Mouse (Mus musculus): Measurements from ENCODE around the gene Rpf2. TPM values are rescaled to one million over a fixed set of nuclear protein-coding genes. Genes with fewer than 3 reads are reported as not detected.

The Rpf2 gene
- total and polyA plus RNA-seq, 3 experiments: 92.8 to 122 TPM; not detected in 1

DNA sequence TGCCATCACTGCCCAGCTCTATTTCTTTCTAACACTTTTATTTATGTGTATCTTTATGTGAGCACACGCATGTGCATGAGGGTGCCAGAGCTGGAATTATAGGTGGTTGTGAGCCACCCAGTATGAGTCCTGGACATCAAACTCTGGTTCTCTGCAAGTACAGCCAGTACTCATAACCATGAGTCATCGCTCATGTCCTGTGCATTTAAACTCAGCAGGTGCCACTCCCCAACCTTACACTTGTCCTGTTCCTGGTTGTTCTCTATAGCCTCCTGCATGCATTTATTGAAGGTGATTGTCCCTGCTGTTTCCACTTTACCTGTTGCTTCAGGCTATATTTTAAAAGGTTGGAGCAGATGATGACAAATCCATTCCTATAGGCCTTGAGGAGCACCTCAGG, 34.7 kb upstream of the Rpf2 start:
- Histone ChIP-seq H3K79me2 (ENCODE audit: control insufficient read depth, insufficient read depth, low read length, poor library complexity) (no peaks in the 10 kb centered on the region), H3K4me3 (ENCODE audit: control insufficient read depth in 1 of 2, insufficient read depth in 1 of 2, low read depth in 2 of 2, low read length in 2 of 2) (no peak overlapping the region), H3K27me3 (ENCODE audit: control insufficient read depth in 1 of 2, insufficient read depth in 2 of 2, low read length in 2 of 2) (no peaks in the 10 kb centered on the region), H3K9ac (ENCODE audit: control insufficient read depth, low read depth, low read length, poor library complexity, severe bottlenecking) (no peak overlapping the region), H3K36me3 (ENCODE audit: control insufficient read depth in 1 of 2, insufficient read depth in 2 of 2, low read length in 2 of 2) (no peaks in the 10 kb centered on the region; a peak in 1 of 4 replicates), H3K27ac (ENCODE audit: control insufficient read depth, low read depth, low read length) (no peak overlapping the region), H3K9me3 (replicated peaks; ENCODE audit: insufficient read depth, low read length) (no peaks in the 10 kb centered on the region), H3K4me1 (ENCODE audit: control insufficient read depth in 1 of 2, insufficient read depth in 2 of 2, low read length in 2 of 2) (peaks cover 0 to 2% of the 10 kb centered on the region in 2 experiments; a peak in 2 of 4 replicates)
- DNase-seq (ENCODE audit: low read depth, low spot score): no peak
- TF ChIP-seq GATA1 (IDR thresholded peaks at IDR 0.05; ENCODE audit: low read depth, low read length): no peak
- no peak for TF ChIP-seq RAD21 (IDR thresholded peaks at IDR 0.05; ENCODE audit: low read depth, low read length)
- TF ChIP-seq ZKSCAN1 (IDR thresholded peaks at IDR 0.05; ENCODE audit: low read depth, low read length): no peak
- no peak for TF ChIP-seq POLR2AphosphoS2 (IDR thresholded peaks at IDR 0.05; ENCODE audit: low read length)
- TF ChIP-seq ZNF384 (IDR thresholded peaks at IDR 0.05; ENCODE audit: low read depth, low read length): no peak
- TF ChIP-seq BHLHE40 (IDR thresholded peaks at IDR 0.05; ENCODE audit: borderline replicate concordance, low read depth, low read length): no peak

DNA sequence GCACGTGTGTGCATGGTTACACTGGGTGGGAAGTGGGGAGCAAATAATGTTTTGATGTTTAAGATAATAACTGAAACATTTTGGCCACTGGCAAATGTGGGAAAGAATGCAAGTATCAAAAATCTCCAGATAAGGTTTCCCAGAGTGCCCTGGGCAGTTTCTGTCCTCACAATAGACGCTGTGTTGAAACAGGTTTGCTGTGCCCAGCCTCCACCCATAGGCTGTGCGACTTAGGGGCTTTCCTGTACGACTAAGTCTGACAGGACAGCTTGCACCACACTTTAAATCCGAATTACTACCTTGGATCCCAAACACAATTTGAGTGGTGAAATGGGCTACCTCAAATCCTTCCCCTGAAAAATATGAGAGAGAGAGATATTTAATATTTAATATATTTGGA, 31.5 kb upstream of the Rpf2 start:
- no peak for TF ChIP-seq MEF2A (IDR thresholded peaks at IDR 0.05; ENCODE audit: extremely low read depth, insufficient replicate concordance, low read depth, low read length, poor library complexity, severe bottlenecking)
- no peak for TF ChIP-seq KAT2A (conservative IDR thresholded peaks at IDR 0.05; ENCODE audit: low read depth, low read length)
- TF ChIP-seq ETS1 (IDR thresholded peaks at IDR 0.05; ENCODE audit: low read depth, low read length): no peak
- no peak for TF ChIP-seq MAZ (IDR thresholded peaks at IDR 0.05; ENCODE audit: low read depth, low read length)
- TF ChIP-seq RAD21 (IDR thresholded peaks at IDR 0.05; ENCODE audit: low read depth, low read length): no peak
- TF ChIP-seq NELFE (IDR thresholded peaks at IDR 0.05; ENCODE audit: low read depth, low read length): no peak
- TF ChIP-seq UBTF (IDR thresholded peaks at IDR 0.05; ENCODE audit: borderline replicate concordance, insufficient read depth, low read depth, low read length): no peak
- no peak for TF ChIP-seq TBP (IDR thresholded peaks at IDR 0.05; ENCODE audit: low read depth, low read length)
- no peak for TF ChIP-seq CTCF (IDR thresholded peaks at IDR 0.05 in 2 of 3, conservative IDR thresholded peaks at IDR 0.05 in 1 of 3; ENCODE audit: control insufficient read depth in 1 of 3, insufficient read depth in 1 of 3, low read depth in 2 of 3, low read length in 3 of 3, poor library complexity in 1 of 3, severe bottlenecking in 1 of 3)
- peaks cover 0 to 17% of the 10 kb centered on the region in 2 experiments; a peak in 2 of 4 replicates for H3K36me3 ChIP-seq (ENCODE audit: control insufficient read depth in 1 of 2, insufficient read depth in 2 of 2, low read length in 2 of 2)
- H3K4me1 ChIP-seq (ENCODE audit: control insufficient read depth in 1 of 2, insufficient read depth in 2 of 2, low read length in 2 of 2): peaks cover 9 to 26% of the 10 kb centered on the region in 2 experiments

GRCm38 (mm10) chr10:40275991-40276390, 29.2 kb upstream of the Rpf2 start:
- Histone ChIP-seq H3K79me2 (ENCODE audit: control insufficient read depth, insufficient read depth, low read length, poor library complexity) (no peaks in the 10 kb centered on the region), H3K27ac (ENCODE audit: control insufficient read depth, low read depth, low read length) (peak overlapping the region; percentile 83), H3K27me3 (ENCODE audit: control insufficient read depth in 1 of 2, insufficient read depth in 2 of 2, low read length in 2 of 2) (no peaks in the 10 kb centered on the region), H3K9ac (ENCODE audit: control insufficient read depth, low read depth, low read length, poor library complexity, severe bottlenecking) (peak overlapping the region; percentile 62), H3K36me3 (ENCODE audit: control insufficient read depth in 1 of 2, insufficient read depth in 2 of 2, low read length in 2 of 2) (peaks cover 0 to 17% of the 10 kb centered on the region in 2 experiments; a peak in 2 of 4 replicates), H3K4me1 (ENCODE audit: control insufficient read depth in 1 of 2, insufficient read depth in 2 of 2, low read length in 2 of 2) (peaks cover 9 to 31% of the 10 kb centered on the region in 2 experiments), H3K4me3 (ENCODE audit: control insufficient read depth in 1 of 2, insufficient read depth in 1 of 2, low read depth in 2 of 2, low read length in 2 of 2) (peak overlapping the region; percentile 23 to 50), H3K9me3 (replicated peaks; ENCODE audit: insufficient read depth, low read length) (no peaks in the 10 kb centered on the region)
- peak; percentile 93 for DNase-seq (ENCODE audit: low read depth, low spot score)
- TF ChIP-seq HCFC1 (IDR thresholded peaks at IDR 0.05; ENCODE audit: low read depth, low read length) (peak; percentile 48; the same call in 1 of the 2 replicates), RAD21 (IDR thresholded peaks at IDR 0.05; ENCODE audit: low read depth, low read length) (peak; percentile 2; the same call in 1 of the 2 replicates), EP300 (IDR thresholded peaks at IDR 0.05; ENCODE audit: low read depth in 1 of 2, low read length in 2 of 2) (peak in 1 of 2 experiments; percentile 45; a peak in 3 of 4 replicates), SIN3A (IDR thresholded peaks at IDR 0.05; ENCODE audit: low read length) (peak; percentile 62; the same call in 1 of the 2 replicates), GATA1 (IDR thresholded peaks at IDR 0.05; ENCODE audit: low read depth, low read length) (0 out of 2 replicates have a peak, but pooled peaks have one; percentile 26), ZNF384 (IDR thresholded peaks at IDR 0.05; ENCODE audit: low read depth, low read length) (no peak), CHD1 (IDR thresholded peaks at IDR 0.05; ENCODE audit: low read depth, low read length) (no peak), POLR2A (IDR thresholded peaks at IDR 0.05; ENCODE audit: control insufficient read depth in 1 of 2, insufficient read depth in 1 of 2, low read depth in 1 of 2, low read length in 2 of 2, poor library complexity in 1 of 2) (peak in 1 of 2 experiments; percentile 40; a peak in 1 of 4 replicates), TBP (IDR thresholded peaks at IDR 0.05; ENCODE audit: low read depth, low read length) (peak; percentile 83), SMC3 (IDR thresholded peaks at IDR 0.05; ENCODE audit: low read depth, low read length) (no peak), TAL1 (IDR thresholded peaks at IDR 0.05; ENCODE audit: low read length) (peak; percentile 58), ETS1 (IDR thresholded peaks at IDR 0.05; ENCODE audit: low read depth, low read length) (peak; percentile 66), ZC3H11A (IDR thresholded peaks at IDR 0.05; ENCODE audit: low read depth, low read length) (no peak)

More for the DNA sequence above, 31.5 kb upstream of the Rpf2 start:
- Histone ChIP-seq H3K27ac (ENCODE audit: control insufficient read depth, low read depth, low read length) (no peak overlapping the region), H3K4me3 (ENCODE audit: control insufficient read depth in 1 of 2, insufficient read depth in 1 of 2, low read depth in 2 of 2, low read length in 2 of 2) (no peak overlapping the region), H3K9ac (ENCODE audit: control insufficient read depth, low read depth, low read length, poor library complexity, severe bottlenecking) (no peak overlapping the region), H3K9me3 (replicated peaks; ENCODE audit: insufficient read depth, low read length) (no peaks in the 10 kb centered on the region), H3K79me2 (ENCODE audit: control insufficient read depth, insufficient read depth, low read length, poor library complexity) (no peaks in the 10 kb centered on the region), H3K27me3 (ENCODE audit: control insufficient read depth in 1 of 2, insufficient read depth in 2 of 2, low read length in 2 of 2) (no peaks in the 10 kb centered on the region)
- DNase-seq (ENCODE audit: low read depth, low spot score): no peak

Measured in MEL (cell line).